Mouse (Mus musculus): ENCODE data around the gene Lce3c.

Lce3c gene

DNA sequence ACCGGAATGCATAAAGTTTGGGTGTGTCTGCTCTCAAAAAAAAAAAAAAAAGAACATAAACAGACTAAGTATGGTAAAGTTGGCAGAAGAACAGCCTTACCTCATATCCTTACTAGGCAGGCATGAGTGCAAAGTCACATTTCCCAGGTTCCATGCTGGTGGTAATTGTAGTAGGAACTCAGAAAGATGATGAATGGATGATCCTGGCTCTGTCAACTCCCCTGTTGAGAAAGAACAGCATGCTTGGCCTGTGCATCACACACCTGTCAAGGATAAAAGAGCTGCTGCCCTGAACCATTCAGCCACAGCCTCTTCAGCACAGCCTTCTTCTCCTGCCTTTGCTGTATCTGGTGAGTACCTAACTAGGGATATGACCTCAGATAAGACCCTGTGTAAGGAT is at the start of gene Lce3c:
TSS of gene Lce3c (plus strand) at position 301 of the 400 bp plus-strand sequence.
- no peak for DNase-seq (ENCODE audit: low spot score)

DNA sequence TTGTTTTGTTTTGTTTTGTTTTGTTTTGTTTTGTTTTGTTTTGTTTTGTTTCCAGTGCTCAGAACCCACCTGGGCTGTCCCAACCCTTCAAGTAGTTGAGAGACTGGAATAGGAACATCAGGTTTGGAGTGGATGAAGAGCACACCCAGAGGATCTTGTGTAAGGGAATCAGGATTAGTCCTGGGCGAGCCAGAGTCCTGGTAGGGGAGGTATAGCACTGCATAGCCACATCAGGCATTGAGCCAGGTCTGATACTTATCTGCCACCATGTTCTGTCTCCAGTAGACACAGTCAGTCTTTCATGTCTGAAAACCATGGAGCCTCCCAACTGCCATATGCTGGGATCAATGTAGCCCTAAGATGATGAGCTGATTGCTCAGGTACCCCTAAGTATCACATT is 49.8 kb upstream of the Lce3c start:
- DNase-seq (ENCODE audit: low spot score), result no peak

DNA sequence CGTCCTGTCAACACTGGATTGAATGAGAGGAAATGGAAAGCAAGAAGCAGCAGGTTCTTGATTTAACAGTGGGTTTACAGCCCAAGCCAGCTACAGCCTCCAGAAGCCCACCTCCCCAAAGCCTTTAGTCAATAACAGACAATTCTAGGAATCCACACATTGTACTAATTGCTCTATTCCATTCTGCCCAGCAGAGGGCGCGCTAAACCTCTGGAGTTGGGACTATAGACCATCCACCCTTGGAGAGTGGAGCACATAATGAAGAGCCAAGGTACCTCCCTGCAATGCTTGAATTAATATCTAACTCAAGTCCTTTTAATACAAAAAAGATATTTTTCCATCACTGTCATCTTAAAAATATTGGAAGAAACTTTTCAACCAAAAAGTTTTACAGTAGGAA is 41.3 kb upstream of the Lce3c start:
- DNase-seq (ENCODE audit: low spot score), result no peak

DNA sequence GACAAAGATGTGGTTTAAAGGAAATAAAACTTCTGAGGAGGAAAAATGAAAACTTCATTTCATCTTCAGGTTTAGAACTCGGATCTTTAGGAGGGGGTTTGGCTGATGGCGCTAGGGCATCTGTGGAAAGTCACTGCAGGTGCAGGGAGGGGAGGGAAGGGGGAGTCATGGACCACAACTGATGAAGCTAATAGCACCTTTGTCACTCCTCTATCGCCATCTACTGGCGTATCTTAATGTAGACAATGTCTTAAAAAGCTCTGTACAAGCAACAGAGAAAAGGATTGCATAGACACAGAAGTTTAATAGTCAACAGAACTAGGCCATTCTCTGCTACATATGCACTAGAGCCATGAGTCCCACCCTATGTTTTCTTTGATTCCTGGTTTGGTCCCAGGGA is 40.6 kb upstream of the Lce3c start:
- DNase-seq (ENCODE audit: low spot score), result no peak

DNA sequence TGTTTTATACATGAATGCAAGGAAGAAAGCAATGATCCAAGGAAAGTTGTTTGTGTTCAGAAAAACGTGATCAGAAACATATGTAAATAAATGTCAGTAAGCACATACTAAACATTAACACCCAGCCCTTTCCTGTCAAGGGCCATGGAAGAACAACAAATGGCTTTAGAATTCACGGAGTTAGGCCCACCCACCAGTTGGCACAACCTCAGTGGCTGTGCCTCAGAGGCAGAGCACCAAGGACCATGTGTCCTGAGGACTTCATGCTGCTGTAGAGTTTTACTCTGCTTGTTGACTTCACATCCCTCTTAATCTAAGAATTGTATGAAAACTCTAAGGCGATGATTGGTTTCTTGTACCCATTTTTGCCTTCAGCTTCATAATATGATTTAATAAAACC is 39.1 kb upstream of the Lce3c start:
- DNase-seq (ENCODE audit: low spot score), result no peak

DNA sequence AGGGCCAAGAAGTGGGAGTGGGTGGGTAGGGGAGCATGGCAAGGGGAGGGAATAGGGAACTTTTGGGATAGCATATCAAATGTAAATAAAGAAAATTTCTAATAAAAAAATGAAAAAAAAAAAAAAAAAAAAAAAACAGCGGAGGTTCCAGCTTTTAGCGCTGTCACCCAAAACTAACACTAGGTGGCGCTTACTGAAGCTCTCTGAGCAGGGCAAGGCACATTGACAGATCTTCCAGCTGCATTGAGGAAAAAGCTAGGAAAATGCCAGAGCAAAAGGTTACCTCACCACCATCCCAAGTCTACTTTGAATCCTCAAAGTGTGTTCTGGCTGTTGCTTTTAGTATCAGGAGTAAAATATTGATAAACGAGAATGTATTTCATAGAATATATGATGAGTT is 36.7 kb upstream of the Lce3c start:
- DNase-seq (ENCODE audit: low spot score), result no peak

DNA sequence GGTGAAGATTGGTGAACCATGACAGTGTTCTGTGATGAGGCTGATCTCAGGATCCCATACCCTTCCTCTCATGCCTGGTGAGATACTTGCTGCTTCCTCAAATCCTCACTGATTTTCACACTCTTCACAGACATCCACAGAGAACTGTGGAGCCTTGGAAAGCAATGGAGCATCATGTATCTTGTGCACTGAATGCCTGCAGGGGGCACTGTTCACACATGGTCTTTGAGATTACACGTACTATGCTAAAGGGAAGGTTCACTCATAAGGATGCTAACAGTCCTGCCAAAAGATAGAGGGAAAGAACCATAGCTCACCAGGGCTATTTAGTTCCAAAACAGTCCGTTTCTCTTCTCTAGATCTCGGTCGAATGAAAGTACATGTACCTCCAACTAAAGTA is 23.9 kb upstream of the Lce3c start:
- no peak for DNase-seq (ENCODE audit: low spot score)

DNA sequence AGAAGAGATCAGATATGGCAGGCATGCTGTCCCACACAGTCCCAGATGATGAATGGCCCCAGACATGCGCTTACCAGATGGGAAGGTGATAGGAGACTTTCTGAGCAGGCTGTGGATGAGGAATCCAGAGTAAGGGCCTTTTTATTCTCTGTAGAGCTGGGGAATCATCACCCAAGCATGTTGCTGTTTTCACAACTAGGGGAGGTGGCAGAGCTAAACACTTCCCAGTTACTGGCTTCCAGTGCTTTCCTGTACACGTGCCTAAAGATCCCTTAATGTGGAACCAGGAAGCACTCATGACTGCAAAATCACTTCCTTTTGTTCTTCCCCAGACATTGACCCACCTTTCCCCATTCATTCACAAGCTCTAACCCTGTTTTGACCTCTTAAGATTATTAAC is 18.2 kb upstream of the Lce3c start, which contains the start of gene Lce3a:
TSS of gene Lce3a (minus strand) at position 101 of the 400 bp plus-strand sequence.
- no peak for DNase-seq (ENCODE audit: low spot score)

DNA sequence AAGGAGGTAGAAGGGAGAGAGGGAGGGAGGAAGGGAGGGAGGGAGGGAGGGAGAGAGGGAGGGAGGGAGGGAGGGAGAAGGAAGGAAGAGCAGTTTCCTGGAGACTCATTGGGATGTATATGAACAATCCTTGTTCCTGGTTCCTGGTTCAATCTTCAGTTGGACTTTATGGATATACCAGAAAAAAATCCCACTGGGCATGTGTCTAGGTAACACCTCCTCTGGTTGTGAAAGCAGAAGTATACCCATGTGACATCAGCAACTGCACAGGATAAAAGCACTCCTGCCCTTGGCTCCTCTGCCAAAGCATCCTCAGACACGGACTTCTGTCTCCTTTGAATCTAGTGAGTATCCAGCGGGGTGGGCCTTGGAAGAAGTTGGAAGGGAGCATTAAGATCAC is 11.6 kb upstream of the Lce3c start, which contains the start of gene Lce3b:
TSS of gene Lce3b (plus strand) at position 301 of the 400 bp plus-strand sequence.
- DNase-seq (ENCODE audit: low spot score), result no peak

DNA sequence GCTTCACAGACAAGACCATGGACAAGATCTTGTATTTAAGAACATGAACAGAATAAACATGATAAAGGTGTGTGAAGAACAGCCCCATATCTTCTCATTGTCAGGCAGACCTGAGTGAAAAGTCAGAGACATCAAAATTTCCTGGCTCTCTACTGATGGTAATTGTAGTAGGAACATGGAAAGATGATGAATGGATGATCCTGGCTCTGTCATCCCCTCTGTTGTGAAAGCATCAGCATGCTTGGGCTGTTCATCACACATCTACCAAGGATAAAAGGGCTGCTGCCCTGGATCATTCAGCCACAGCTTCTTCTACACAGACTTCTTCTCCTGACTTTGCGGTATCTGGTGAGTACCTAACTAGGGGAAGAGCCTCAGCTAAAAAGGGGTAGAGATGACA is 12.8 kb downstream of the Lce3c start, which contains the start of gene Lce3d:
TSS of gene Lce3d (plus strand) at position 301 of the 400 bp plus-strand sequence.
- DNase-seq (ENCODE audit: low spot score), result no peak

DNA sequence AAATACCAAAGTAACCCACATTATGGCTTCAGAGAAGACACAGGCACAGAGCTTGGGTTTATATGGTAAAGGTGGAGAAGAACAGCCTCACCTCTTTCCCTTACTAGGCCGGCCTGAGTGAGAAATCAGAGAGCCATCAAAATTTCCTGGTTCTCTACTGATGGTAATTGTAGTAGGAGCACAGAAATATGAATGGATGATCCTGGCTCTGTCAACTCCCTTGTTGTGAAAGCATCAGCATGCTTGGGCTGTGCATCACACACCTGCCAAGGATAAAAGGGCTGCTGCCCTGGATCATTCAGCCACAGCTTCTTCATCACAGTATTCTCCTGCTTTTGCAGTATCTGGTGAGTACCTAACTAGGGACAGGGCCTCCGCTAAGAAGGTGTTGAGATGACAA is 22.5 kb downstream of the Lce3c start, which contains the start of gene Lce3e:
TSS of gene Lce3e (plus strand) at position 301 of the 400 bp plus-strand sequence.
- DNase-seq (ENCODE audit: low spot score), result no peak

DNA sequence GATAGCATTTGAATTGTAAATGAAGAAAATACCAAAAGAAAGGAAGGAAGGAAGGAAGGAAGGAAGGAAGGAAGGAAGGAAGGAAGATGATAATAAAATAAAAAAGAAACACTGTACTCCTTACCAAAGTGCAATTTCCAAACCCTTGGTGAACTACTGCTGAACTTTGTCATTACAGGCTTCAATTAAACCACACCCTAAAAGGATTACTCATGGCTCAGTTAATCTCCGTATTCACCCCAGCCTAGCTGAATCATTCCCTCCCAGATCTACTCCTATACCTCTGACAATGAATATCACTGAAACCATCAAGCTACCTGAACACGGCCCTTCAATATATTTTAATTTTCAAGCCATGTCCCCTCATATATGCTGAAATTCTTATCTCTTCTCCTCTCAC is 34.2 kb downstream of the Lce3c start:
- DNase-seq (ENCODE audit: low spot score), result no peak

DNA sequence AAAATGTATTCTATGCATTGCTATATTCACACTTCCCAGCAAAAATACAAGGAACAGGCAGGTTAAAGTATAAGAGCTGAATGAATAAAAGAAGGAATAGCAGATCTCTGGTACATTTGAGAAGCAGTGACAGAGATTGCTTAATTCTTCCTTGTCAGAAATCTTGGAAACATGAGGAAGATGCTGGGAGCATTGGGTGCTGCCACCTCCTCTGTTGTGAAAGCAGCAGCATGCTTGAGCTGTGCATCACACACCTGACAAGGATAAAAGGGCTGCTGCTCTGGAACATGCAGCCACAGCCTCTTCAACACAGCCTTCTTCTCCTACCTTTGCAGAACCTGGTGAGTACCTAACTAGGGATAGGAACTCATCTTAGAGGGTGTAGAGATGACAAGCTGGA is 47.6 kb downstream of the Lce3c start, which contains the start of gene Lce3f:
TSS of gene Lce3f (plus strand) at position 301 of the 400 bp plus-strand sequence.
- no peak for DNase-seq (ENCODE audit: low spot score)
